Mouse (Mus musculus): ENCODE measurements around the gene Eid1.

DNA sequence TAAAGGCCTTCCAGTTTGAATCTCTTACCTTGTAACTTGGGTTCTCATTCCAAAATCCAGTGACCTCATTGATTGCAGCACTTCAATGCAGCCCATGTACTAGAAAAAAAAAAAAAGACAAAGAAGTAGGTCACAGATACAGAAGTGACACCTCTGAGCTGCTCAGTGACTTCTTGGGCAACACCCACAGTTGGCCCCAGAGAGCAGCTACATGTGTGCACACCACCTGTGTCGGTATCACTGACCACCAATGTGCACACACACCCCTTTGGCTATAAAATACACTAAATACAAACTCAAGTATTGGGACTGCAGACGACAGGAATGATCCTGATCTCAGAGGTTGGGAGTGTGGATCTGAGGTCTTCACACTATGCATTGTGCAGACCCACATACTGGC is 21.9 kb downstream of the Eid1 start:
- TF ChIP-seq GATA1 (IDR thresholded peaks at IDR 0.05; ENCODE audit: borderline replicate concordance, low read length) (no peak), CTCF (IDR thresholded peaks at IDR 0.05; ENCODE audit: low read depth, low read length) (no peak)
